Comparison of ENCODE assay signal across 7 mouse cellular contexts in the genomic region with DNA sequence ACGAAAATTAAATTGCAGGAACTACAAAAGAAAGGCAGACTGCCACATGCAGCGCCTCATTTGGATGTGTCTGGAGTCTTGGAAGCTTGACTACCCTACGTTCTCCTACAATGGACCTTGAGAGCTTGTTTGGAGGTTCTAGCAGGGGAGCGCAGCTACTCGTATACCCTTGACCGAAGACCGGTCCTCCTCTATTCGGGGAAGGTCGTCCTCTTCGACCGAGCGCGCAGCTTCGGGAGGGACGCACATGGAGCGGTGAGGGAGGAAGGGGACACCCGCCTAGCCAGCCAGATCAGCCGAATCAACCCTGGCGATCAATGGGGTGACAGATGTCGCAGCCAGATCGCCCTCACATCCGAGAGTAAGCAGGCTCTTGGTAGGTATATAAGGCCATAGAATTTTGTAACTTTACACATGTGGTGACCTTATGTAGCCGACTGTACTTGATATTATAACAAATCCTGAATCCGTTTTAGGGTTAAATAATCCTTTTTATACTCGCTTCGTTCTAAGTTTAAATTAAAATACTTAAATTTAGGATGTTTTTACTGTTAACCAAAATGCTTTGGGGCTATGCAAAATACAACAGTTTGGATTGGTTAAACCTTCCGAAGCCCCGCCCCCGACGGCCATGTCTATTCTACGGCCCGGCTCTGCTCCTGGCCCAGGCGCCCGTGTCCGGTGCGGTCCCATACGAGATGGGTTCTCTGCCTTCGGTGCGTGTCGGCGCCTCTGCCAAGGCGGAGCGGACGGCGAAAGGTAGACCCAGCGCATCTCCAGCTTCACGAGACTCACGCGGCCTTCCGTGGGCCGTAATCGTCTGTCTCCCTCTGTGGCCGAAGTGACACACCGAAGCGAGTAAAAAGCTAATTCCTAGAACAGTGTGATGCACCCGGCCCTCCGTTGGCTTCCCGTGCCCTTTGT. TPM values are rescaled to one million over a fixed set of nuclear protein-coding genes. Genes with fewer than 3 reads are reported as not detected.
DNase-seq lines count a peak whose midpoint lies in the region; ATAC-seq and TF ChIP-seq lines count a peak whose summit lies in the region.

No protein-coding gene starts in this region.

- peak overlapping the region; percentile 96 for H3K27ac ChIP-seq in embryonic facial prominence, embryonic 10.5 days (replicated peaks)
- H3K27ac ChIP-seq in intestine, postnatal 0 days (ENCODE audit: low read depth, low read length), result peak overlapping the region; percentile 99
- peak overlapping the region; percentile 97 for H3K27ac ChIP-seq in midbrain, embryonic 12.5 days (replicated peaks)
- H3K27ac ChIP-seq in small intestine, adult 2 months (ENCODE audit: insufficient read depth, low read depth, low read length), result peak overlapping the region; percentile 99

- no peaks in the 10 kb centered on the region for H3K27me3 ChIP-seq in embryonic facial prominence, embryonic 10.5 days (replicated peaks; ENCODE audit: low read depth, poor library complexity, severe bottlenecking)
- H3K27me3 ChIP-seq in intestine, postnatal 0 days (replicated peaks; ENCODE audit: control insufficient read depth, insufficient read depth, low read length), result no peaks in the 10 kb centered on the region
- H3K27me3 ChIP-seq in midbrain, embryonic 12.5 days, result no peaks in the 10 kb centered on the region
- no peaks in the 10 kb centered on the region for H3K27me3 ChIP-seq in small intestine, adult 2 months (ENCODE audit: control insufficient read depth, insufficient read depth, low read length)

- peak; percentile 22; the same call in 1 of the 2 replicates for TF ChIP-seq CTCF in intestine, postnatal 0 days (IDR thresholded peaks at IDR 0.05; ENCODE audit: low read depth)
- TF ChIP-seq CTCF in small intestine, adult 2 months (IDR thresholded peaks at IDR 0.05; ENCODE audit: extremely low read depth, insufficient read length, insufficient replicate concordance, low read depth, low read length), result peak; percentile 19; the same call in 1 of the 2 replicates

- peaks cover 5% of the 10 kb centered on the region for H3K4me1 ChIP-seq in embryonic facial prominence, embryonic 10.5 days
- H3K4me1 ChIP-seq in intestine, postnatal 0 days (replicated peaks; ENCODE audit: control insufficient read depth, insufficient read depth, low read length), result no peaks in the 10 kb centered on the region; the same call in 1 of the 2 replicates
- H3K4me1 ChIP-seq in midbrain, embryonic 12.5 days, result 0 out of 2 replicates have a peak, but pooled peaks cover 3% of the 10 kb centered on the region
- no peaks in the 10 kb centered on the region for H3K4me1 ChIP-seq in small intestine, adult 2 months (ENCODE audit: control insufficient read depth, insufficient read depth, insufficient read length, low read length)

- peaks cover 3% of the 10 kb centered on the region; the same call in 1 of the 2 replicates for H3K36me3 ChIP-seq in embryonic facial prominence, embryonic 10.5 days (replicated peaks)
- no peaks in the 10 kb centered on the region for H3K36me3 ChIP-seq in intestine, postnatal 0 days (ENCODE audit: control insufficient read depth, insufficient read depth)
- no peaks in the 10 kb centered on the region for H3K36me3 ChIP-seq in midbrain, embryonic 12.5 days
- no peaks in the 10 kb centered on the region; the same call in 1 of the 2 replicates for H3K36me3 ChIP-seq in small intestine, adult 2 months (ENCODE audit: control insufficient read depth, insufficient read depth, low read length)

- intact Hi-C loops in left cerebral cortex, postnatal 4 days (cut with DNase I), result no loop called here

- DNase-seq in adrenal gland, postnatal 10 days, result peak; percentile 96
- peak; percentile 95 for DNase-seq in embryonic facial prominence, embryonic 10.5 days (ENCODE audit: low spot score)
- DNase-seq in gonadal fat pad, adult 2 months (ENCODE audit: low read depth), result peak; percentile 70
- peak; percentile 99 for DNase-seq in left cerebral cortex, postnatal 4 days

- H3K4me3 ChIP-seq in embryonic facial prominence, embryonic 10.5 days, result peak overlapping the region; percentile 76
- peak overlapping the region; percentile 59 for H3K4me3 ChIP-seq in intestine, postnatal 0 days (ENCODE audit: low read depth, low read length)
- H3K4me3 ChIP-seq in midbrain, embryonic 12.5 days, result peak overlapping the region; percentile 66
- H3K4me3 ChIP-seq in small intestine, adult 2 months (ENCODE audit: low read depth, low read length), result peak overlapping the region; percentile 92

- WGBS in embryonic facial prominence, embryonic 10.5 days, result under 1% methylated on average over 54 of the region's 58 CpGs
- under 1% methylated on average over 48 of the region's 58 CpGs for WGBS in intestine, postnatal 0 days
- WGBS in midbrain, embryonic 12.5 days, result under 1% methylated on average over 55 of the region's 58 CpGs
- under 1% methylated on average over 55 of the region's 58 CpGs for WGBS in small intestine, adult 2 months

- ATAC-seq in intestine, postnatal 0 days, result peak; percentile 97
- peak; percentile 99 for ATAC-seq in midbrain, embryonic 12.5 days (ENCODE audit: low FRiP score, low read depth)

- TF ChIP-seq POLR2A in small intestine, adult 2 months (IDR thresholded peaks at IDR 0.05; ENCODE audit: low read depth, low read length), result peak; percentile 98

- peak overlapping the region; percentile 75 for H3K9ac ChIP-seq in intestine, postnatal 0 days (ENCODE audit: low read depth, low read length)
- H3K9ac ChIP-seq in midbrain, embryonic 12.5 days (replicated peaks), result peak overlapping the region; percentile 75

- no peaks in the 10 kb centered on the region for H3K9me3 ChIP-seq in embryonic facial prominence, embryonic 10.5 days
- no peaks in the 10 kb centered on the region for H3K9me3 ChIP-seq in intestine, postnatal 0 days (ENCODE audit: control insufficient read depth)
- no peaks in the 10 kb centered on the region for H3K9me3 ChIP-seq in midbrain, embryonic 12.5 days

- H3K4me2 ChIP-seq in intestine, postnatal 0 days (replicated peaks; ENCODE audit: low read depth), result peak overlapping the region; percentile 75
- H3K4me2 ChIP-seq in midbrain, embryonic 12.5 days (replicated peaks), result peak overlapping the region; percentile 55

RNA-seq across cellular contexts. Expression of gene Gsta4, which starts 7.0 kb away (rescaled TPM):
- total RNA-seq in adrenal gland, postnatal 10 days (2021), result 10 to 100 TPM; 65.6 to 72.7 TPM
- 102 and 107 TPM in 2 replicates for polyA plus RNA-seq in embryonic facial prominence, embryonic 10.5 days (2016; fragmentation: Nextera tagmentation; extraction: Ambion mirVana)
- 22.8 and 26.6 TPM in 2 replicates for polyA plus RNA-seq in gonadal fat pad, adult 2 months (2012; rRNA removed)
- 23.3 and 36.2 TPM in 2 replicates for polyA plus RNA-seq in intestine, postnatal 0 days (2015; fragmentation: Nextera tagmentation; extraction: Ambion mirVana)
- 10 to 100 TPM in 1 of 2 experiments, 1 to 10 TPM in 1; 9.8 to 10.4 TPM for total RNA-seq in left cerebral cortex, postnatal 4 days (2021)
- polyA plus RNA-seq in midbrain, embryonic 12.5 days (2016; fragmentation: Nextera tagmentation; extraction: Ambion mirVana), result 20.3 and 24.3 TPM in 2 replicates
- 6.3 and 66.9 TPM in 2 replicates for polyA plus RNA-seq in small intestine, adult 2 months (2012; rRNA removed)

RNA-seq across cellular contexts. Expression of gene Gsta1, which starts 54.9 kb away (rescaled TPM):
- 1 to 10 TPM in 1 of 2 experiments, under 1 TPM in 1; 0.82 to 1.3 TPM for total RNA-seq in adrenal gland, postnatal 10 days (2021)
- not detected in 2 replicates for polyA plus RNA-seq in embryonic facial prominence, embryonic 10.5 days (2016; fragmentation: Nextera tagmentation; extraction: Ambion mirVana)
- polyA plus RNA-seq in gonadal fat pad, adult 2 months (2012; rRNA removed), result not detected in 2 replicates
- polyA plus RNA-seq in intestine, postnatal 0 days (2015; fragmentation: Nextera tagmentation; extraction: Ambion mirVana), result 94.0 and 129 TPM in 2 replicates
- total RNA-seq in left cerebral cortex, postnatal 4 days (2021), result not detected
- polyA plus RNA-seq in midbrain, embryonic 12.5 days (2016; fragmentation: Nextera tagmentation; extraction: Ambion mirVana), result not detected in 2 replicates
- 14.6 and 148 TPM in 2 replicates for polyA plus RNA-seq in small intestine, adult 2 months (2012; rRNA removed)

Comparison
In these comparisons a context has a peak if more than half of its experiments do, and no peak if none do; other contexts are left out.
1. Peak in every context shown above with its lines: DNase-seq, ATAC-seq, H3K4me3 ChIP-seq and H3K27ac ChIP-seq.
2. RNA of gene Gsta1, which starts 54.9 kb away (polyA plus RNA-seq): 94.0 to 129 TPM in intestine, postnatal 0 days and 14.6 to 148 TPM in small intestine, adult 2 months; not detected in gonadal fat pad, adult 2 months, not detected in embryonic facial prominence, embryonic 10.5 days and not detected in midbrain, embryonic 12.5 days; every median in the first group is over 10 times any median in the second.